Mouse (Mus musculus) kidney, adult 9 months (tissue): ENCODE data around the gene Bcl2l14.
A peak's percentile ranks its signal among the peaks of the same experiment; 100 is the strongest.

Experiments
- DNase-seq: peaks from one replicate; pipeline ENCODE4 v3.0.0; 2022

Gene Bcl2l14

GRCm38 (mm10) chr6:134403684-134404070 lies 7.6 kb downstream of the Bcl2l14 start:
- DNase-seq, result no peak

GRCm38 (mm10) chr6:134407226-134407625 lies 11.1 kb downstream of the Bcl2l14 start:
- DNase-seq, result no peak

- DNase-seq, result peak; percentile 73
Measured at GRCm38 (mm10) chr6:134413706-134414531, 17.8 kb downstream of the Bcl2l14 start.

GRCm38 (mm10) chr6:134414532-134414883 lies 18.4 kb downstream of the Bcl2l14 start:
- no peak for DNase-seq

- DNase-seq, result no peak
Measured at GRCm38 (mm10) chr6:134416556-134417105, 20.5 kb downstream of the Bcl2l14 start.

GRCm38 (mm10) chr6:134417886-134418285 lies 21.8 kb downstream of the Bcl2l14 start:
- DNase-seq, result no peak

- DNase-seq, result no peak
Measured at GRCm38 (mm10) chr6:134420375-134420774, 24.3 kb downstream of the Bcl2l14 start.

- DNase-seq, result no peak
Measured at GRCm38 (mm10) chr6:134421921-134422320, 25.8 kb downstream of the Bcl2l14 start.

GRCm38 (mm10) chr6:134425216-134425717 lies 29.1 kb downstream of the Bcl2l14 start:
- peak; percentile 85 for DNase-seq

- DNase-seq, result no peak
Measured at GRCm38 (mm10) chr6:134427165-134427564, 31.0 kb downstream of the Bcl2l14 start.

GRCm38 (mm10) chr6:134428455-134428854 lies 32.3 kb downstream of the Bcl2l14 start:
- DNase-seq, result no peak

- DNase-seq, result no peak
Measured at GRCm38 (mm10) chr6:134430161-134430799, 34.2 kb downstream of the Bcl2l14 start.

GRCm38 (mm10) chr6:134431583-134431982 lies 35.5 kb downstream of the Bcl2l14 start:
- DNase-seq, result no peak

- DNase-seq, result no peak
Measured at GRCm38 (mm10) chr6:134433281-134433680, 37.2 kb downstream of the Bcl2l14 start.

GRCm38 (mm10) chr6:134434044-134434443 lies 37.9 kb downstream of the Bcl2l14 start:
- DNase-seq, result no peak

GRCm38 (mm10) chr6:134434866-134435390 lies 38.8 kb downstream of the Bcl2l14 start:
- DNase-seq, result no peak

- no peak for DNase-seq
Measured at GRCm38 (mm10) chr6:134436955-134437354, 40.8 kb downstream of the Bcl2l14 start.

- DNase-seq, result no peak
Measured at GRCm38 (mm10) chr6:134439401-134440021, 43.4 kb downstream of the Bcl2l14 start.

- no peak for DNase-seq
Measured at GRCm38 (mm10) chr6:134440023-134440422, 43.9 kb downstream of the Bcl2l14 start.

- DNase-seq, result no peak
Measured at GRCm38 (mm10) chr6:134441716-134442115, 45.6 kb downstream of the Bcl2l14 start.

GRCm38 (mm10) chr6:134442219-134442618 lies 46.1 kb downstream of the Bcl2l14 start:
- DNase-seq, result no peak

- DNase-seq, result peak; percentile 78
Measured at GRCm38 (mm10) chr6:134443198-134443904, 47.2 kb downstream of the Bcl2l14 start.
